Mouse (Mus musculus) erythroid progenitor cell, adult 5-6 weeks (primary cell): ENCODE data around the gene Capn1. TPM values are rescaled to one million over a fixed set of nuclear protein-coding genes. Genes with fewer than 3 reads are reported as not detected.
A peak's percentile ranks its signal among the peaks of the same experiment; 100 is the strongest.

Experiments
- ATAC-seq: replicated peaks from 2 replicates; pipeline ENCODE4 v1.8.0; 2016; ENCODE audit warnings: moderate number of reproducible peaks, mild to moderate bottlenecking, moderate TSS enrichment, inconsistent platforms; ENCODE audit not compliant: poor library complexity, low FRiP score, severe bottlenecking
- total RNA-seq, 2 experiments: library from RNA; stranded (forward) in 1 of 2; stranded (reverse) in 1 of 2; fragments of 150-400 nt in 1 of 2; fragments of 186-747, 209-891 nt in 1 of 2; gene quantifications; 2 replicates each; pipeline versions ENCODE4 v1.2.3 to v1.2.4; 2015 to 2017; ENCODE audit warnings: low replicate concordance in 2 of 2

Capn1 gene
- total RNA-seq, 2 experiments from 2014 or later: 38.1 to 63.8 TPM

DNA sequence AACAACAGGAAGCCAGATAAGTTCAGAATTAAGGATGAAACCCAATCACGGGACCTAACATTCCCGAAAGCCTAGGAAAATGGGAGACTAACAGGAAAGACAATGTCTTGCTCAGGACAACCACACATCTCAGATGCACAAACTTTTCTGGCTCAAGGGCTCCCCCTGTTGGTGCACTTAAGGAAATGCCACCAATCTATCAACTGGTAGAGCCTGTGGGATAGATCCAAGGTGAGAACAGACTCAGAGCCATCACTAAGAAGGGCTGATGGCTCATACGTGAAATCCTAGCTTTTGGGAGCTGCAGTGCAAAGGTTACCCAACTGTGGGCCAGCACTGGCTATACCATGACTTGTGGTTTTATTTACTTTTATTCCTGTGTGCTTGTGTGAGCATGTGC lies 59.0 kb downstream of the Capn1 start:
- peak; percentile 78 for ATAC-seq

DNA sequence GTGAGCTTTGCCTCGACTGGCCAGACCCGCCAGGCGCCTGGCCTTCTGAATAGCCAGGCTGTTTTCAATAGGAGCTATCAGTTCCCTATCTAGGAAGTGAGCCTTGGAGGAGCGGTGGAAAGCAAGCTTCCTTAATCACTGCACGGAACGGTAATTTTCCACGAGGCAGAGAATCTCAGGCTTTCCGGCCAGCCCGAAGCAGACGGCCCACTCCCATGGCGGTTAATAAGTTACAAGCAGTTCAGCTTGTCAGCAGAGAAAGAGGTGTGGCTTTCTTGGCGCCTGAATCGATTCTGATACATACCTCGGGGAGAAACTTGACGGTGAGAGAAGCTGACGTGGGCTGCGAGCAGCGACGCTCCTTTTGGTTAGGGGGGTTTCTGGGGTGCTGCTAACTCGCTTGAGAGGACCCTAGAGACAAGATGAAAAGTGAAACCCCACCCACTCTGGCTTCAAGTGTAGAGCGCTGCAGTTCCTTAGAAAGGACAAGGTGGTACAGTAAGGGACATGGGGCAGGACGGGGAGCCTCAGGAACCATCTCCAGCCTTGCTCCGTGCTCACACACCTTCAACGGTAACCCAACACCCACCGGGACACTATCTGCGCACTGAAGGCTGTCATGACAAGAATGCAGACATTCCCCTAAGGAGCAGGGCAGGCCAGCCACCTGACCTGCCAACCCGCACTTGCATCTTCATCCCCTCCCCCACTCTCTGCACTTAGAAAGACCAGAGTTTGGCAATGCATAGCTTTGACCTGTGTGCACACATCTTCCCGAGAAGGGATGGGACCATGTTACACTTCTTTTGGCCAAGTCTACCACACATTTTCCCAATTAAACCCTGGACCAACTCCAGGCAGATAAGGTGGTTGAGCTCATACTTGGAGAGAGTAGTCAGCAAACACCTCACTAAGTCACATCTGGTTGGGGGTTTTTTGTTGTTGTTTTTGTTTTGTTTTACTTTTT lies 59.7 kb downstream of the Capn1 start:
- no peak for ATAC-seq

DNA sequence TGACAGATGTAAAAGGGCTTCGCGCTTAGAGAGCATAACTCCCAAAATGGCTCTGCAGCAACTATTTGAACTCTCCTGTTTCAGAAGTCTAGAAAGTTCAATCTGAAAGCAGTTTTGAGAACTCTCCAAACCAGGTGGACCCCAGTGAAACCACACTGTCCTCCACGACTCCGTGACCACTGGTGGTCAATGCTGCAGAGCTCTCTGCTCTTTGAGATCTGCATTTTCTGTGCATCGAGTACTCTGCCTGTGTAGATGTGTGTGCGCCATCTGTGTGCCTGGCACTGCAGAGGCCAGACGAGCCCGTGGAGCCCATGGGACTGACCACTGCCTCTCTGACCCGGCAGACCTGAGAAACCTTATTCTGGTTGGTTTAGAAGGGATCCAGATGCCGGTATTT lies 60.8 kb downstream of the Capn1 start:
- no peak for ATAC-seq

DNA sequence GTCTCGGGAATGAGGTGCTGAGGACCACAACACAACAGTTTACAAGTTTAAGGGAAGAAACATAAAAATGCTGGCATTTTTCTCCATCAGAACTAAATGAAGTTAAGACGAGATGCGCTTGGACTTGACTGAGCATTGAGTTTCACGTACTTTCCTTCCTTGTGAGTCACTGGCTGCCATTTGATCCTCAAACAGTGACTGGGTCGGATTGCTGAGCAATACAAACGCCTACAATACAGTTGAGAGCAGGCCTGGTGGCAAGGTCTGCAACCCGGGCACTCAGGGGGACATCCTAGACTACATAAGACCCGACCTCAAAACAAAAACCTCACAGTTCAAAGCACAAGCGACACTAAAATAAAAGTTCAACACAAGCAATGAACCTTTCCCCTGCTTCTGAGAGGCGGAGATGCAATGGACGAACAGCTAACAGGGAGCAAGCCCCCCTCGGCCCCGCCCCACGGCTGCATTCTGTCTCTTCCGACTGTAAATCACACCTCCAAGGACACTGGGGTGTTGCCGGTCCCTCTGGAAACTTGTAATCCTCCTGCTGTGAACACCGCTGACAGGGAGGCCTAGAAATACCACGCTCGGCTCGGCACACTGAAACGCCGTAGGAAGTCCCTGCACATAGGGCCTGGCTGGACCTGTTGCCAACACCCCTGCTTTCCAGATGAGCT lies 61.5 kb downstream of the Capn1 start:
- ATAC-seq: no peak

DNA sequence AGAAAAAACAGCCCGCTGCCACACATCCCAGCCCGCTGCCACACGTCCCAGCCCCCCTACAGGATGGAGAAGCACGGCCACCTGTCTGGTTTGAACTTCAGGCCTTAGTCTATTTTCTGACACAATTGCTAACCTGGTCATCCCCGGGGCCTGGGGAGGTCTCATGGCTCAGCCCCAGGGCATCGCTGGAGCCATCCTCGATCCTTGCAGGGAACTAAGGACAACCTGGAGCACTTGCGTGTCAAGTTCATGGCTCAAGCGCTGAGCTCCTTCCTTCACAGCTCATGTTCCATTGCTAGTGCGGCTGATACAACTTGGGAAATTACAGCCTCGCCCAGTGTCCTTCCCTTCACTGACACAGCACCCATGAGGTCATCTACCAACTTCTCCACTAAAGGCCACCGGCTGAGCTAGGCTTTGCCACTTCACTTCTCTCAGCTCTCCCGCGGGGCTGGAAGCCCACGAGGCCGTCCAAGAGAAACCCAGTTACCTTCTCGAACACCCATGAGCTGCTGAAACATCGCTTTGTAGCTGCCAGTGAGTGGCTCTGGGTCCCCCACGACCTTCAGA lies 62.4 kb downstream of the Capn1 start:
- no peak for ATAC-seq

DNA sequence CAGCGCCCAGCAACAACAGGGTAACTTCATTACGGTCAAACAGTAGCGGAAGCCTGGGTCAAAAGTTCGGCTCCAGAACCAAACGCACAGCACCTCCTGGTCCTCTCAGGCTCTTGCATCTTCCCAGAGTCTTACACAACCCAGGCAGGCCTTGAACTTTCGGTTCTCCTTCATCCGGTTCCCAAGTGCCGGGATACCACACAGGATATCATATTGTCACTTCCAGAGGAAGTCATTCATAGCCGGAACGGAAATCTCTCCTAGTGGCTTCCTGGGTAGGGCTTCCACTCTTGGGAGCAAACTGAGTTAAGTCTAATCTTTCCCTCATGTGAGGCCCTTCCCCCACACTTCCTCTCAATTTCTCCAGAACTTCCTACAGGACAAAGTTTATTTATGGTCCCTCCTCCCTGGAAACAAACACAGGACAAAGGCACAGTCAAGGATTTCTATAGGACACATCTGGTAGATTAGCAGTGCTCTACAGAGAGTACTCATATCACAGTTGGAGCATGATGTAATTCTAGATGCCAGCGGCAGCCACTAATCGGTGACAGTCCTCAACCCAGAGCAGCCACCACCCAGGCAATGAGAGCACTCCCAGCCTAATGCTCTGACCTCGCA lies 63.5 kb downstream of the Capn1 start:
- ATAC-seq: no peak

DNA sequence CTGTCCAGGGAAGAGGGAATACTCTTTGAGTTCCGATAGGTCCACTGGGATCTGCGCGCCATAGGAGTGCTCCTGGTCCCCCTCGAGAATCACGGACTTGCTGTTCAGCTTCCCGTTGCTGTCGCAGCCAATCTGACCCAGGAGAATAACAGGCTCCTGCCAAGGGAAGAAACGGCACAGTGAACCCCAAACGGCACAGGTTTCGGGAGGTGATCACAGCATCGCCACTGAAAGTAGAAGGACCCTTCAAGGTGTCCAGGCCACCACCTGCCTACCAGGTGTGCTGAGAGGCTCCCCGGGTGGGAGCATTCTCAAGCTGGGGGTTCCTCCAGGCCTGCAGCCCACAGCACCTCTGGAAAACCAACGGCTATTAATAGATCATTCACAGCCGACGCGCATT lies 64.1 kb downstream of the Capn1 start:
- ATAC-seq: no peak

DNA sequence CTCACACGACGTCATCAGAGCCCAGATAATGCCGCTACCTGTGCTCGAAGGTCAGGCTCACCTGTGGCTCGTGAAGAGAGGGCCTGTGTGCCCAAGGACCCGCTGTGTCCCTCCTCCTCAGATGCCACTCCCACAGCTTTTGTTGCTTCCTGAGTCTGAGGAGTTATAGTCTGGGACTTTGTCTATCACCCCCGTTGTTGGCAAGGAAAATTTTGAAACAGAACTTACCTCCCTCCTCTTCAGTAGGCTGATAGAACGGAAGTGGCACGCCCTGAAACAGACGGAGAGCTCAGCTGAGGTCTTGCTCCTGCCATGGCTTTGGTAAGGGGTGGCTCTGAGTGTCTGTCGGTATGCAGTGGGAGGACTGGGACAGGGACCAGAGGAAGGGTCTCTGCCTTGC lies 65.5 kb downstream of the Capn1 start:
- ATAC-seq: no peak

DNA sequence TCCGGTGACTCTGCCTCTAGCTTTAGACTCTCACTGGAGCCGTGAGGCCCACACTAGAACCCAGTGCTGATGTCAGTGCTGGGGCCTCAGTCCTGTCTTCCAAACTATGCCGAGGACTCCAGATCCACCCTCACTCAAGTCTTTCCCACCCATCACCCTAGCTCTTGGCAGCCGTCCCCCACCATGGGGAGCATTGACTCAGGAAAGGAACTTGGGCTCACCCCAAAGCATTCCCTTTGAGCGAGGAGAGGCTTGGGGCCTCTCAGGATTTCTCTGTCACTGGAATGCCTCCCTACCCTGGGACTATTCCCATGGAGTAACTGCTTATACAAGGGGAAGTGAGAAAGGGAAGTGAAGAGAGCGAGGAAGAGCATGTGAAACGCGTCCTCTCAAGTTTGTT lies 69.8 kb downstream of the Capn1 start:
- ATAC-seq: no peak

DNA sequence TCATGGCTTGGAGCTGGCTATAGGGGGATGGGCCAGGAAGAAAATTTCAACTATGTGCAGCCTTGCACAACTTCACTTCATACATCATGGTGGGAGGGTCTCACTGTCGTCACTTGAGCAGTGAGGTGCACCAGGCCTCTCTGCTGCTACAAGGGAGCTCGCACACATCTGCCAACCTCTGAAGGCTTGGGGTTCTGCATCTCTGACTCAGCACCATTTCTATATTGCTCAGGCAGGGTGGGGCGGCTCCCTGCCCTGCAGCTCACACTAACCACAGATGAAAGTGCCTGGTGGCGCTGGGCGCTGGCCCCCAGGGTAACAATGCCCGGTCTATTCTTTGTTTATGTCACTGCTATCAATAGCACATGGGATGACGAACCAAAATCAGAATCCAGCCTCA lies 70.7 kb downstream of the Capn1 start:
- ATAC-seq: 0 out of 2 replicates have a peak, but pooled peaks have one; percentile 36

DNA sequence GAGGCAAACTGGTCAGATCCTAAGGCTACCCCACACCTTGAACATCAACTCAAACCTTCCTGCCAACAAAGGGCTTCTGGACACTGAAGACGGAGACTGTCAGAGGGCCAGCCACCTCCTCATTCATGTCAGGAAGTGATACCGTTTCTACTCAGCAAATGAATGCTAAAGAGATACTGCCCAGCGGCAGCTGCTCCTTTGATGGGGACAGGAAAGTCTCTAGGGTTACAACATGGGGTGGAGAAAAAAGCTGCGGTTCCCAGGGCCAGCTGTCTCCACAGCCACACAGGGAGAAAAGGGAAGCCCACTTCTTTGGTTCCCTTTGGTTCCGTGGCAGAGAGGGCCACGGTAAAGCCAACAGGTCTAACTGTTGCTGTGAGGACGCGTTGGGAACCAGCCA lies 71.6 kb downstream of the Capn1 start:
- no peak for ATAC-seq

DNA sequence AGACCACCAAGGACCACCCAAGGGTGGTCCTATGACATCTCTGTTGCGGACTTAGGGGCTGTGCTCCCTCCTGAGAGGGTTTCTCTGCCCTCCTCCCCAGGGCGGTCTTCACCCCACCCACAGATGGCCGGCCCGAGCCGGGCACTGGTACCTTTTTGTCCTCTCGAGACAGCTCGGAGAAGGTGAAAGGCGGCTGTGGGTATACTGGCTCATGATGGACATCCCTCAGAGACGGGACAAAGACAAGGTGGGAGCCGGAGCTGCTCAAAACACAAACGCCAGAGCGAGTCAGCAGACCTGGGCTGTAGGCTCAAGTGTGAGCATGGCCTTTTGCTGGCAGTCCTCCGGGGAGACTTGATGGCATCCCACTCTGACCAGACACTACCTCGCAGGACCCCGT lies 72.3 kb downstream of the Capn1 start:
- no peak for ATAC-seq

DNA sequence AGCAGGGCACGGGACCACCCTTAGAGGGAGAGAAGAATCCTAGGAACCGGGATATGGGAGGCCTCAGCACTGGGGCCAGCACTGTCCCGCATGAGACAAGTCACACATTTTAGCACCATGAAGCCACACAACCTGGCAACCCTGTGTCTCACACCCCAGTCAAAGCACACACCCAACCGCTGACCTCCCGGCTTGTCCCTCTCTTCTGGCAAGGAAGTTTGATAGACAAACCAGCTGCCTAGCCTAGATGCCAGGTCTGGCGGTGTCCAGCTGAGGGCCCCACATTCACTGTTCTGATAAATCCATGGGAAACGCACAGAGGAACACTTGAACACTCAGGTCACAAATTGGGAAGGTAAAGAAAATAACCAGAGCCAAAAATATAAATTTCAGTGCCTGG lies 73.1 kb downstream of the Capn1 start:
- ATAC-seq: no peak

DNA sequence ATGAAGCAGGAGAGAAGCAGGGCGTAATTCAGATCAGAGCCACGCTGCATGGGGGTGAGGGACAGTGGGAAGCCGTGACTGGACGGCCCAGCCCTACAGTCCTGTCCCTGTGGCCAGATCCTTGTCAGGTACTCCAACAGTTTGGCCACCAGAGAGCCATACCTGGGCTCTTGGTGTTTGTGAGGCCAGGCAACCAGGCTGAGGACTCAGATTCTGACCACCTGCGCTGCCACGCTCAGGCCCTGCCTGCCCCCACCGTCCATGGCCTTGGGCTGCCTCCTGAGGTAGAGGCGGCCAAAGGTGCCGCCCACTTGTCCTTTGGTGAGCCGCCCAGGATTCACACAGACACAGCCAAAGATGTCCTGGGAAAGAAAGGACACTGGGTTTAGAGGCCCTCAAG lies 75.0 kb downstream of the Capn1 start:
- no peak for ATAC-seq

DNA sequence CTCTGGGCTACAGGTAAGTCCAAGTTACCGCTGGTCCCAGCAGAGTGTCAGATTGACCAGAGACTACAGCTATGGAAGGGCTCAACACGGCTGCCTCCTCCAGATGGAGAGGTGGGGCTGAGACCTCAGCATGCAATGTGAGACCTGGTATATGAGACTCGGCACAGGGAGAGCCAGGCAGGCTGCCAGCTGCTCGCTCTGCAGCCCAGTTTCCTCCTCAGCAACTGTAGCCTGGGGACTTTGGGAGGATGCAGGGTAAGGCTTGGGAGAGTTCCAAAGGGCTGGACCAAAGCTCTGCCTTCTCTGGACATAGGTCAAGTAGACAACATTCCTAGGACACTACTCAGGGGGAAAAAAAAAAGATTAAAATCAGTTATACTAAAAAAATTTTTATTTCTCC lies 75.5 kb downstream of the Capn1 start:
- ATAC-seq: no peak

DNA sequence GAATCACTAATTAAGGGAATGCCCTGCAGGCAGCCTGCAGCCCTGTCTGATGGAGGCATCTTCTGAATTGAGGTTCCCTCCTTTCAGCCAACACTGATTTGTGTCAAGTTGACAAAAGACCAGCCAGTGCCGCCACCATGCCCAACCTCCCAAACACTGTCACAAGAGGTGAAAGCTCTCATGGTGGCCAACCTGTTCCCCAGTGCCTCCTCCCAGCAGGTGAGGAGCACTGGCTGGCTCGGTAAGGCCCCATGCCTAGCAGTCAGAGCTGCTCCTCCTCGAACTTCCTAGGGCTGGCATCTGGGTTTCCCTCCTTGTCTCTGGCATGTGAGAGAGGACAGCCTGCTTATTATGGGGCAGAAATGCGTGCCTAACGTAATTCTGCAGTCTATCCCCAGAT lies 76.0 kb downstream of the Capn1 start:
- ATAC-seq: no peak

Other genes starting within 250 kb of the Capn1 start
- gene Scyl1, start 244.5 kb downstream of the Capn1 start, total RNA-seq (2015; ENCODE audit: low replicate concordance): 18.4 and 24.1 TPM in 2 replicates
- 17.2 and 17.3 TPM in 2 replicates for gene Scyl1, start 244.5 kb downstream of the Capn1 start, total RNA-seq (2017; ENCODE audit: low replicate concordance)
- 3.6 and 9.2 TPM in 2 replicates for gene Frmd8, start 140.6 kb downstream of the Capn1 start, total RNA-seq (2015; ENCODE audit: low replicate concordance)
- 4.2 and 6.0 TPM in 2 replicates for gene Frmd8, start 140.6 kb downstream of the Capn1 start, total RNA-seq (2017; ENCODE audit: low replicate concordance)
- 2.9 and 8.8 TPM in 2 replicates for gene Slc25a45, start 138.1 kb downstream of the Capn1 start, total RNA-seq (2015; ENCODE audit: low replicate concordance)
- 7.2 and 7.8 TPM in 2 replicates for gene Slc25a45, start 138.1 kb downstream of the Capn1 start, total RNA-seq (2017; ENCODE audit: low replicate concordance)
- gene Tigd3, start 121.7 kb downstream of the Capn1 start, total RNA-seq (2015; ENCODE audit: low replicate concordance): 3.8 and 4.7 TPM in 2 replicates
- gene Tigd3, start 121.7 kb downstream of the Capn1 start, total RNA-seq (2017; ENCODE audit: low replicate concordance): 8.2 and 9.4 TPM in 2 replicates
- gene Dpf2, start 102.9 kb downstream of the Capn1 start, total RNA-seq (2015; ENCODE audit: low replicate concordance): 25.9 and 71.7 TPM in 2 replicates
- gene Dpf2, start 102.9 kb downstream of the Capn1 start, total RNA-seq (2017; ENCODE audit: low replicate concordance): 43.9 and 168 TPM in 2 replicates
- gene Cdc42ep2, start 91.1 kb downstream of the Capn1 start, total RNA-seq (2015; ENCODE audit: low replicate concordance): 0.72 TPM in 1 of 2 replicates, not detected in the other
- gene Cdc42ep2, start 91.1 kb downstream of the Capn1 start, total RNA-seq (2017; ENCODE audit: low replicate concordance): not detected in 2 replicates
- 64.9 and 72.5 TPM in 2 replicates for gene Pola2, start 51.7 kb downstream of the Capn1 start, total RNA-seq (2015; ENCODE audit: low replicate concordance)
- gene Pola2, start 51.7 kb downstream of the Capn1 start, total RNA-seq (2017; ENCODE audit: low replicate concordance): 55.1 and 71.9 TPM in 2 replicates
- gene Slc22a20, start 29.8 kb downstream of the Capn1 start, total RNA-seq (2015; ENCODE audit: low replicate concordance): not detected in 2 replicates
- not detected in 2 replicates for gene Slc22a20, start 29.8 kb downstream of the Capn1 start, total RNA-seq (2017; ENCODE audit: low replicate concordance)
- 29.3 and 45.8 TPM in 2 replicates for gene Syvn1, start 30.7 kb upstream of the Capn1 start, total RNA-seq (2015; ENCODE audit: low replicate concordance)
- 16.8 and 20.8 TPM in 2 replicates for gene Syvn1, start 30.7 kb upstream of the Capn1 start, total RNA-seq (2017; ENCODE audit: low replicate concordance)
- 27.2 and 31.4 TPM in 2 replicates for gene Mrpl49, start 41.9 kb upstream of the Capn1 start, total RNA-seq (2015; ENCODE audit: low replicate concordance)
- 13.0 and 40.8 TPM in 2 replicates for gene Mrpl49, start 41.9 kb upstream of the Capn1 start, total RNA-seq (2017; ENCODE audit: low replicate concordance)
- 666 and 864 TPM in 2 replicates for gene Fau, start 41.9 kb upstream of the Capn1 start, total RNA-seq (2015; ENCODE audit: low replicate concordance)
- gene Fau, start 41.9 kb upstream of the Capn1 start, total RNA-seq (2017; ENCODE audit: low replicate concordance): 450 and 703 TPM in 2 replicates
- 5.9 and 7.2 TPM in 2 replicates for gene Znhit2, start 45.3 kb upstream of the Capn1 start, total RNA-seq (2015; ENCODE audit: low replicate concordance)
- 3.0 and 5.7 TPM in 2 replicates for gene Znhit2, start 45.3 kb upstream of the Capn1 start, total RNA-seq (2017; ENCODE audit: low replicate concordance)
- gene Tm7sf2, start 52.5 kb upstream of the Capn1 start, total RNA-seq (2015; ENCODE audit: low replicate concordance): 14.1 TPM in 1 of 2 replicates, not detected in the other
- 1.9 TPM in 1 of 2 replicates, not detected in the other for gene Tm7sf2, start 52.5 kb upstream of the Capn1 start, total RNA-seq (2017; ENCODE audit: low replicate concordance)
- gene Vps51, start 61.3 kb upstream of the Capn1 start, total RNA-seq (2015; ENCODE audit: low replicate concordance): 17.3 and 30.2 TPM in 2 replicates
- 10.5 and 10.9 TPM in 2 replicates for gene Vps51, start 61.3 kb upstream of the Capn1 start, total RNA-seq (2017; ENCODE audit: low replicate concordance)
- gene Tmem262, start 64.1 kb upstream of the Capn1 start, total RNA-seq (2015; ENCODE audit: low replicate concordance): not detected in 2 replicates
- gene Tmem262, start 64.1 kb upstream of the Capn1 start, total RNA-seq (2017; ENCODE audit: low replicate concordance): not detected in 2 replicates
- gene Gm28374, start 66.4 kb upstream of the Capn1 start, total RNA-seq (2015; ENCODE audit: low replicate concordance): not detected in 2 replicates
- not detected in 2 replicates for gene Gm28374, start 66.4 kb upstream of the Capn1 start, total RNA-seq (2017; ENCODE audit: low replicate concordance)
- 6.3 and 6.5 TPM in 2 replicates for gene Zfpl1, start 69.1 kb upstream of the Capn1 start, total RNA-seq (2015; ENCODE audit: low replicate concordance)
- 20.0 and 23.5 TPM in 2 replicates for gene Zfpl1, start 69.1 kb upstream of the Capn1 start, total RNA-seq (2017; ENCODE audit: low replicate concordance)
- 70.3 and 72.1 TPM in 2 replicates for gene Cdca5, start 69.1 kb upstream of the Capn1 start, total RNA-seq (2015; ENCODE audit: low replicate concordance)
- 56.7 and 64.8 TPM in 2 replicates for gene Cdca5, start 69.1 kb upstream of the Capn1 start, total RNA-seq (2017; ENCODE audit: low replicate concordance)
- 21.4 TPM in 1 of 2 replicates, not detected in the other for gene AC131692.1, start 78.5 kb upstream of the Capn1 start, total RNA-seq (2015; ENCODE audit: low replicate concordance)
- gene AC131692.1, start 78.5 kb upstream of the Capn1 start, total RNA-seq (2017; ENCODE audit: low replicate concordance): 12.1 and 29.4 TPM in 2 replicates
- 14.7 and 15.9 TPM in 2 replicates for gene Naaladl1, start 89.9 kb upstream of the Capn1 start, total RNA-seq (2015; ENCODE audit: low replicate concordance)
- gene Naaladl1, start 89.9 kb upstream of the Capn1 start, total RNA-seq (2017; ENCODE audit: low replicate concordance): 6.4 and 9.8 TPM in 2 replicates
- 2.5 and 5.9 TPM in 2 replicates for gene Sac3d1, start 102.8 kb upstream of the Capn1 start, total RNA-seq (2015; ENCODE audit: low replicate concordance)
- gene Sac3d1, start 102.8 kb upstream of the Capn1 start, total RNA-seq (2017; ENCODE audit: low replicate concordance): 4.4 and 4.6 TPM in 2 replicates
- 52.8 and 61.6 TPM in 2 replicates for gene Snx15, start 112.4 kb upstream of the Capn1 start, total RNA-seq (2015; ENCODE audit: low replicate concordance)
- gene Snx15, start 112.4 kb upstream of the Capn1 start, total RNA-seq (2017; ENCODE audit: low replicate concordance): 23.8 and 39.4 TPM in 2 replicates
- gene Batf2, start 125.1 kb upstream of the Capn1 start, total RNA-seq (2015; ENCODE audit: low replicate concordance): 2.5 and 7.1 TPM in 2 replicates
- 1.7 TPM in 1 of 2 replicates, not detected in the other for gene Batf2, start 125.1 kb upstream of the Capn1 start, total RNA-seq (2017; ENCODE audit: low replicate concordance)
- gene Arl2, start 125.7 kb upstream of the Capn1 start, total RNA-seq (2015; ENCODE audit: low replicate concordance): 17.2 and 19.8 TPM in 2 replicates
- 9.4 and 17.3 TPM in 2 replicates for gene Arl2, start 125.7 kb upstream of the Capn1 start, total RNA-seq (2017; ENCODE audit: low replicate concordance)
- not detected in 2 replicates for gene Majin, start 168.5 kb upstream of the Capn1 start, total RNA-seq (2015; ENCODE audit: low replicate concordance)
- gene Majin, start 168.5 kb upstream of the Capn1 start, total RNA-seq (2017; ENCODE audit: low replicate concordance): not detected in 2 replicates
- not detected in 2 replicates for gene Gpha2, start 210.5 kb upstream of the Capn1 start, total RNA-seq (2015; ENCODE audit: low replicate concordance)
- gene Gpha2, start 210.5 kb upstream of the Capn1 start, total RNA-seq (2017; ENCODE audit: low replicate concordance): not detected in 2 replicates
- gene Ppp2r5b, start 220.0 kb upstream of the Capn1 start, total RNA-seq (2015; ENCODE audit: low replicate concordance): 52.6 and 79.6 TPM in 2 replicates
- gene Ppp2r5b, start 220.0 kb upstream of the Capn1 start, total RNA-seq (2017; ENCODE audit: low replicate concordance): 117 and 224 TPM in 2 replicates
- gene Atg2a, start 225.8 kb upstream of the Capn1 start, total RNA-seq (2015; ENCODE audit: low replicate concordance): 13.8 and 18.0 TPM in 2 replicates
- 18.4 and 18.6 TPM in 2 replicates for gene Atg2a, start 225.8 kb upstream of the Capn1 start, total RNA-seq (2017; ENCODE audit: low replicate concordance)